Mouse (Mus musculus) bone marrow macrophage, adult 2 months (primary cell): Measurements from ENCODE around the gene Trit1.

Experiments
- CTCF ChIP-seq: IDR thresholded peaks from 2 replicates; pipeline ENCODE4 v1.5.1; 2012; ENCODE audit warnings: low read depth, mild to moderate bottlenecking, low read length, moderate library complexity
- POLR2A ChIP-seq: IDR thresholded peaks from 2 replicates; pipeline ENCODE4 v1.6.1; 2012; ENCODE audit warnings: mild to moderate bottlenecking, low read depth, low read length, borderline replicate concordance

- TF ChIP-seq CTCF (no peak), POLR2A (no peak)
Observed at GRCm38 (mm10) chr4:123050681-123051211, 34.3 kb downstream of the Trit1 start.
